Mouse (Mus musculus) Muller cell, postnatal 12 days (primary cell): ENCODE results near the gene Hook2.

Experiments
- DNase-seq: peaks from one replicate; pipeline ENCODE4 v3.0.0-alpha.2; 2015; ENCODE audit errors: inconsistent ontology term

Hook2 gene

DNA sequence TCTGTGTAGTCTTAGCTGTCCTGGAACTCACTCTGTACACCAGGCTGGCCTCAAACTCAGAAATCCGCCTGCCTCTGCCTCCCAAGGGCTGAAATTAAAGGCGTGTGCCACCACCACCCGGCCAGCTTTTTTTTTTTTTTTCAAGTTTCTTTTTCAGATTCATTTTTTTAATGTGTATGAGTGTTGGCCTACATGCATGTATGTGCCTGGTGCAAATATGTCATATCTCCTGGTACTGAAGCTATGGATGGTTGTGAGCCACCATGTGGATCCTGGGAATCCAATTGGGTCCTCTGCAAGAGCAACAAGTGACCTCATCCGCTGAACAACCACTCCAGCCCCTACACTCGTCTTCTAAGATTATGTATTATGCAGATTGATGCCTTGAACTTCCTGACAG is 3.0 kb upstream of the Hook2 start:
- no peak for DNase-seq

DNA sequence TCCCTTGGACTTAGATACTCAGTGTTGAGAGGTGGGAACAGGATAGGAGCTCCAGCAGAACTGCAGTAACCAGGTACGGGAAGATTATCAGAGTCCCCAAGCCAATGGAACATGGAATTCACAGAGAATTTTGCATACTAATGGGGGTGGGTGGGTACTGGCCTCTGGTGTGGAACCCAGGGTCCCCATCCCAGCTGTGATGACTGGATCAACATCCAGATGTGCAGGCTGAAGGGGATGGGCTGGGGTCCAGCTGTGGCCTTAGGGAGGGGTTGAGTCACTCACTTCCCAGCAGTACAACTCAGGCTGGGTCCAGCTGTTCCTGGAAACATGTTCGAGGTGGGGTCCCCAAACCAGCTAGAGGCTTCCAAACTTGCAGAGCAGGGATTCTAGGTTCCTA is 2.5 kb upstream of the Hook2 start:
- no peak for DNase-seq

DNA sequence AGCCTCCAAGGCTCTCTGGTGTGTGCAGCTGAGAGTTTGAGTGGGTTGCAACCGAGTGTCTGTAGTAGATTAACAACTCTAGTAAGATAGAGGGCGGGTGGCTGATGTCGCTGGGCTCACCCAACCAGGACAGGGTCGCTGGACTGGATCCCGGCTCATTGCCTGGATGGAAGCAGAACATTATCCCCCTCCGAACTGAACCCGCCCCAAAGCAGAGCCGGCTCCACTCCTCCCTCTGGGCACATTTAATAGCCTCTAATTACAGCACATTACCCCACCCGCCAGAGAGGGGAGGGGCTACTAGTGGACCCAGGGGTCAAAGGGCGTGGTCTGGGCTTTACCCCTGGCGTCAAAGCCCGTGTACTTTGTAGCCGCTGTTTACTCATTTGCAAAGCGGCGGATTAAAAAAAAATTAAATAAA is 1.1 kb upstream of the Hook2 start:
- peak; percentile 64 for DNase-seq

DNA sequence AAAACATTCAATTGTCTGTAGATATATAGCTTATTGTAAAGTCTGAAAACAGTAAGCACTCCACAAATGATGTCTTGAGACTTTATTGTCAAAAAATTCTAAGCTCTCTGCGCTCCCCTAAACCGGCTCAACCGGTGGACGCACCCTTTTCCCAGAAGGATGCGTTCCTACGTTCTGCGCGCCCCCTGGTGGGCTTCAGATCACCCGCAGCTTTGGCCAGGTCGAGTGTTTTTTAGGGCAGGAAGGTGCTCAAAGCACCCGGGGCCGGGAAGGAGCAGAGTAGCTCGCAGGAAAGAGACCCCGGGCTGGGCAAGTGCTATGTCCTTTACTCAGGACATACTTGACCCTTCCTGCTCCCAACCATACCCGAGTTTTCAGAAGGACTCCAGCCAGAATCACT is 593 bp upstream of the Hook2 start:
- peak; percentile 97 for DNase-seq

DNA sequence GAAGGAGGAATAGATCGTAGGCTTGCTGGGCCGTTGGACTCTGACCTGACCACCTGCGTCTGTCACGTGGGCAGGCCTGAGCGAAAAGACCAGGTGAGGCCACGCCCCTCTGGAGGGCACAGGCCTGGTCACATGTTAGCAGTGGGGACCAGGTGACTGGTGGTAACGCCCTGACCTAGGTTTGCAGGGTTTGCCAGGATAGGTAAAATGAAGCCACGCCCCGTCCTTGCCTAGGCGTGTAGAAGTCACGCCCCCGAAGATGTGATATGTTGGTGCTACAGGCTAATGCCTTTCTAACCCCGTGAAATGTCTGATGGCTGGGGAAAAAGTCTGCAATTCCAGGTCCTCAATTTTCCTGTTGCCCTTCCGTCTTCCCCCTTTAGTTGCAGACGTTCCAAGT is 433 bp downstream of the Hook2 start:
- DNase-seq, result no peak

DNA sequence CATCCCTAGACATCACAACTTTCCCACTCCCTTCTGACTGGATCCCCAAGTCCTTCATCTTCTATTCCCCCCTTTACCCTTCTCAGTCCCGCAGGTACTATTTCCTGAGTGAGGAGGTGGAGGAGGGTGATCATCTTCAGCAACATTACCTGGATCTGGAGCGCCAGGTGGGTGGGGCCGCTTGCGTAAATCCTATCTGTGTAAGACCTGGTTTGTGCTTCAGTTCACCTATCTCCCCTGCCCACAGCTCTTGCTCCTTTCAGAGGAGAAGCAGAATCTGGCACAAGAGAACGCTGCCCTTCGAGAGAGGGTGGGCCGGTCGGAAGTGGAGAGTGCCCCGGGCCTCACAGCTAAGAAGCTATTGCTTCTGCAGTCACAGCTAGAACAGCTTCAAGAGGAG is 4.0 kb downstream of the Hook2 start:
- no peak for DNase-seq

DNA sequence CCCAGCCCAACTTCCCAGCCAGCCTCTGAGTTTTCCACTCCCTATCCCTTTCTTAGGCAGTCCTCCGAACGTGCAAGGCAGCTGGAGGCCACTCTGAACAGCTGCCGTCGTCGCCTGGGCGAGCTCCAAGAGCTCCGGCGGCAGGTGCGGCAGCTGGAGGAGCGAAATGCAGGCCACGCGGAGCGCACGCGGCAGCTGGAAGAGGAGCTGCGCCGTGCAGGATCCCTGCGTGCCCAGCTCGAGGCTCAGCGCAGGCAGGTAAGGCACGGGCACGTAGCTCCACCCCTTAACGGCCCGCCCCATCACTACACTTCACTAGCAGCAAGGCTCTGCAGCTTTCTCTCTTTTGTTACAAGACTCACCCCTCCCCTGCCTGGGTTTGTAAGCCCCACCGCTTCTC is 5.3 kb downstream of the Hook2 start:
- DNase-seq, result no peak

DNA sequence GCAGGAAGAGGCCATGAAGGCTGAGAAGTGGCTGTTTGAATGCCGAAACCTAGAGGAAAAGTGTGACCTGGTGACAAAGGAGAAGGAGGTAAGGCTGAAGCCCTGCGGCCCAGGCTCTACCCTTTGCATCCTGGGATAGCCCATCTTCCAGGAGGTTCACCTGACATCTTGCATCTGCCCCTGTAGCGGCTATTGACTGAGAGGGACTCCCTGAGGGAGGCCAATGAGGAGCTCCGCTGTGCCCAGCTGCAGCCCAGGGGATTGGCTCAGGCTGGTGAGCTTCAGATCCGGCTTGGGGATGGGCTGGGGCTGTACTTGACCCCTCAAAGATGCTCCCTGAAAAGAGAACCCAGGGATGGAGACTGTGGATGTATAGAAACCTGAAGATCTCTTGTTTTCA is 6.6 kb downstream of the Hook2 start:
- no peak for DNase-seq

DNA sequence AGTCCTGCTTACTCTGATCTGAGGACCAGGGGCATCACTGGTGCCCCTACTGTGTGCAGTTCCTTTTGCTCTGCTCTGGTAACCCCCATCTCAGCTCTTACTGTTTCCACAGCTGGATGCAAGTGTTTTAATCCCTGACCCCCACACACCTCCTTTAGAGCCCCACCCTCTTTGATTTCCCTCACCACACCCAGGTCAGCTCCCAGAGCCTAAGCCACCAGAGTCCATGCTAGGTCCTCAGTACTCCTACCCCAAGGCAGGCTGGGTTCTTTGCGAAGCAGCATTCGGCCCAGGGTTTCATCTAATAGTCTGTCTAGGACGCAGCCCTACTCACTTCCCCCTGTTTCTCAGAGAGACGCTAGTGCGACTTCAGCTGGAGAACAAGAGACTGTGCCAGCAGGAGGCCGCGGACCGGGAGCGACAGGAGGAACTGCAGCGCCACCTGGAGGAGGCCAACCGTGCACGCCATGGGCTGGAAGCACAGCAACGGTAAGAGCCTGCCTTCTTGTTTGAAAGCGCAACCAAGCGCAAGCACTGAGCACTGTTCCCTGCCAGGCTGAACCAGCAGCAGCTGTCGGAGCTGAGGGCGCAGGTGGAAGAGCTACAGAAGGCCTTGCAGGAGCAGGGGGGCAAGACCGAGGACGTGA is 7.4 kb downstream of the Hook2 start:
- DNase-seq, result peak; percentile 90

DNA sequence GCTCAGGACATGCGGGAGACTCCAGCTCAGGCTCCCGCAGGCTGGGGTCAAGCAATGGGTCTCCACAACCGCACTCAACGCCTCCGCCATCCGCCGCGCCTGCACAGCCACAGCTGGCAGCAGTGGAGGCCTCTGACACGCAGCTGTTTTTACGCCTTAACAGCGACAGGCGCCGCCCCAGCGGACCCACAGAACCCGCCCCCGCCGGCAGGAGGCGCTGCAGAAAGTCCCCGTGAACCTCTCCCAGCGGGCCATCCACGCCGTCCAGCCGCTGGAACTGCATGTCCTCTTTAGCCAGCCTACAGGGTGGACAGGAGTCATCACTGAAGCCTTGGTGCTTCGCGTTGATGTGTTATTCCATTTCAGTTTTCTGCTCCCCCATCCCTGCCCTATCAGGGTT is 17.3 kb downstream of the Hook2 start:
- DNase-seq, result no peak

DNA sequence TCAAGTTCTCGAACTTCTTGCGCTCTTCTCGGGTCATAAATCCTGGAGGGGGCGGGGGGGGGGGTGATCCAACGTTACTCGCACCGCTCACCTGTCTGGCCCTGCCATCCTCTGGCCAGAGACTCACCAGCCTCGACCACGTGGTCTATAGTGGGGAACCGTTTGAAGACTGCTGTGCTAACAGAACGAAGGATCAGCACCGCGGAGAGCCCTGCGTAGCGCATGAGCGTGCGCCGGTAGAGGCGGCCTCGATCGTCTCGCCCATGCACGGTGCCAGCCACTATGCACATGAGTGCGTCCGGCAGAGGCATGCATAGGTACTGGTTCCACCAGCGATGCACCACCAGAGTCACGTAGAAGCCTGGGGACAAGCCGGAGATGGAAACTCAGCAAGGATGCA is 20.8 kb downstream of the Hook2 start:
- DNase-seq, result no peak

DNA sequence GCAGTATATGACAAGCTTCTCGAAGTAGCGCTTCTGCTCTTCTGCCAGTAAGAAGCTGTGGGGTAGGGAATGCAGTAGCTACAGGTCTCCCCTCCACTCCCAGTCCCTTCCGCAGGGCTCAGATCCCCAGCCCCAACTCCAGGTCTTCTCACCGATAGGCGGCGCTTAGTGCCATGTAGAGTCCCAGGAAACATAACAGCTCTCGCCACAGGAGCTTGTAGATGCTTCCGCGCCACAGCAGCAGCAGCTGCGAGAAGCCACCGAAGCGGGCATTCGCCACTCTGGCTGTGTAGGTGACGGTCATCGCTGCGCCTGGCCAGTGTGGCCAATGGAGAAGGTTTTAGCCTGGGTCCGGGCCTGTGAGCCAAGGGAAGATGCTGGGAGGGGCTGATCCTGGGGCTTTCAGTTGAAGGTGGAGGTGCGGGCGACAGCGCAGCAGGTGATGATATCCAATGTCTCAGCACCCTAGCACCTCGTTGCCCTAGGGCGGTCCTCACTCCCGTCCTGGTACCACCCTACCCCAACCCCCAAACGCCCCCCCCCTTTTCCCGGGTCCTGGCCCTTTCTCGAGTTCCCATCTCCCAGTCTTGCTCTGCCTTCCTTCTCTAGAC is 22.9 kb downstream of the Hook2 start:
- peak; percentile 66 for DNase-seq

DNA sequence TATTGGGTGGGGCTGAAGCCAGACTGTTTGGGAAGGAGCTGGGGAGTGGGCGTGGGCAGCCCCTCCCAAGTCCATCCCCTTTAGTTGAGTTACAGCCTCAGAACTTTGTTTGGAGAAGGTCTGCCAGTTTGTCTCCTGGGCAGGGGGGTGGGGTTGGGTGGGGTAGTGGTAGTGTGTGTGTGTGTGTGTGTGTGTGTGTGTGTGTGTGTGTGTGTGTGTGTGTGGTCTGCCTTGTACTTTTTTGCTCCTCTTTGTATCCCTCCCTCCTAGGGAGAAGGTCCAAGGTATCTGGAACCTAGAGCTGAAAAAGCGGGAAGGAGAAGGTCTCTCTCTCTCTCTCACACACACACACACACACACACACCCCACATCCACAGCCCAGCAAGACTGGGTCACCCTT is 24.0 kb downstream of the Hook2 start, which contains the start of gene Best2:
Gene Best2 (minus strand): TSS at position 101 of the 400 bp plus-strand sequence.
- DNase-seq, result no peak

DNA sequence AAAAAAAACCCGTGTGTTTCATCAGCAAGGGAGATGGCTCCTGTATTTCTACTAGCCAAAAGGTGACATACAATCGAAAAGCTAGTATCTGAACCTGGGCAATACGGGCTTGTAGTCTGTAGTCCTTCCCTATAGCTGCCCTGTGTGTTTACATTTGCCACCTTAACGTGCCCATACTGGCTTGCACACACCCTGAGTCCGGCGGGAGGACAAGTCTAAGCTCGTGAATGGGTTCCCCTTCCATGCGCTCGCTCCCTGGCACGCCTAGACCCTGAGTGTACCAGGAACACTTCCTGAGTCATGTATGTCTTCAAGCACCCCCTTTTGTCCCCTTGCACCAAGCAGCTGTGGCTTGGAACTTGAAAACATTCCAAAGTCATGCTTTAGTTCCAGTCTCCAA is 26.3 kb downstream of the Hook2 start:
- DNase-seq, result peak; percentile 2

DNA sequence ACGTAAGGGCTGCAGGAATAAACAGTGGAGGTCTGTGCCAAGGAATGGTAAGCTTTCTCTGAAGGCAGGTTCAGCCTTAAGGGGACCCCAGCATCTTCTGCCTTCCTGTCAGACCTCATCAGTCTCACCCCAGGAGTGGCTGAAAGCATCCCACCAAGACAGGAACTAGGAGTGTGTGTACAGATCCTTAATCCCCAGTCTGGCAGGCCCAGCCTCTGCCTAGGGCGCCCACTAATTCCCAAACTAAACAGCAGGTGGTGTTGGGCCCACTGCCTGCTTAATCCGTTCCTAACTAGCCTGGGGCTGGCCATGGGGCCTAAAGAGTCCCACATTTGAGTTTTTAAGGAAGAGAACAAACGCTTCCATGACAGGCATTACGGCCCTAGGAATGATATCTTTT is 26.8 kb downstream of the Hook2 start:
- DNase-seq, result no peak

DNA sequence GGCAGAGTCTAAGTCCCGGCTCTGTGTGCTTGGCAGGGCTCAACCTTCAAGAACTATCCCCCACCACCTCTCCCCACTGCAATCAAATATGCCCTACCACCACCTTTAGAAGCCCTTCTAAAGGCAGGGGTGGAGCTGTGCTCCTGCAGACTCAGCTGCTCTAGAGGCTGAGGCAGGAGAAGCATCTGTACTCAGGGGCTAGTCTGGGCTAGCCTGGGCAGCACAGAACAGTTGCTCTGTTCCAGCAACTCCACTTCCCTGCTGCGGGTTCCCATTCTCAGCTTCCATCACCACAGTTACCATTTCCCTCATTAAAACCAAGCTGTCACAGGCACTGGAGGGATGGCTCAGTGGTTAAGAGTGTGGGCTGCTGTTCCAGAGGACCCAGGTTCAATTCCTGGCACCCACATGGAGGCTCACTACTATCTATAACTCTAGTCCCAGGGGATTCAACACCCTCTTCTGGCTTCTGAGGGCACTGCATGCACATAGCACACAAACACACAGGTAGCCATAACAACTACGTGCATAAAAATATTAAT is 31.2 kb downstream of the Hook2 start:
- no peak for DNase-seq

DNA sequence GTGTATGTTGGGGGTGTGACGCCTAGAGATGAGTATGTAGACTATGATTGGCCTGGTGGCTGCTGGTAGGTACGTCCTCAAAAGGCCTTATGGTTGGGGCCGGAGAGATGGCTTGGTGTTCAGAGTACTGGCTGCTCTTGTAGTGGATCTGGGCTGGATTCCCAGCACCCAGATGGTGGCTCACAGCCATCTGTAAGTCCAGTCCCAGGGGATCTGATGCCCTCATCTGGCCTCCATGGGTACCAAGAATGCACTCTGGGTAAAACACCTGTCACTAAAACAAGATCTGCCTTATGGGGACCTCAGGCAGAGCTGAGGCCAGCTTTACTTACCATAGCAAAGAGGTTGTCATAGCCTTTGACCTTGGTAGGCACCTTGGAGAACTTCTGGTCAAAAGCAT is 33.4 kb downstream of the Hook2 start:
- no peak for DNase-seq

DNA sequence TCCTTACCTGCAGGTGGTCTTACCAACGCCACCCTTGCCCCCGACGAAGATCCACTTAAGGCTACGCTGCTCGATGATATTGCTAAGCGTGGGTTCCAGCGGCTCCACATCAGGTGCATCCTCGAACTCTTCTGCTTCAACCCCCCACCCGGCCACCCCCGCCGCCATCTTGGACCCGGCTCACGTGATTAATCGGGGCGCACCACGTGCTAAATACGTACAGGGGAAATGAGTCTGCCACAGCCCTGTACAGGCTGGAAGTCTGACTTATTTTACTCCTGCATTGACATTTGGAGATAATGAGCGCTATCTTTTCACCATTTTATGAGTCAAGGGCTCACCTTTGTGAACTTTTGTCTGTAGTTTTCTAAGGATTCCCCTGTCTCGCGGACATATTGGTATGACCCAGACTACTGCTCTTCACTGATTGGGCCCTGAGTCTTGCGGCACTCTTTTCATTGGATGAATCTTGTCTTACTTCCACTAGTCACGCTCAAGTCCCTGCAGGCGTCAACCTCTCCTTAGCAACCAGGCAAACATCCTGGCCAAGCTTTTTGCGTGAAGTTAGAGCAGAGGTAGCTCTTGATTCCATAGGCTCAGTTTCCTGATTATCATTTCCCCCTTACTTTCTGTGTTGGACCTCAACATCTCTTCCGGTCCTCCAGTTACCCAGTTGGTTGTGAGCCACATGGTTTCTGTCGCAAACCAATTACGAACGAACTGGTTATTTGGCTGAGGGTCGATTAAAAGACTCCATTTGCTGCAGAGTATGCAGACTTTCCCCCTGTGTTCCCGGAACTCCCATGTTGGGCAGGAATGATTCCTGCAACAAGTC is 34.9 kb downstream of the Hook2 start, which contains the start of gene Asna1:
Gene Asna1 (minus strand): TSS at position 184 of the 835 bp plus-strand sequence.
- DNase-seq, result peak; percentile 89

DNA sequence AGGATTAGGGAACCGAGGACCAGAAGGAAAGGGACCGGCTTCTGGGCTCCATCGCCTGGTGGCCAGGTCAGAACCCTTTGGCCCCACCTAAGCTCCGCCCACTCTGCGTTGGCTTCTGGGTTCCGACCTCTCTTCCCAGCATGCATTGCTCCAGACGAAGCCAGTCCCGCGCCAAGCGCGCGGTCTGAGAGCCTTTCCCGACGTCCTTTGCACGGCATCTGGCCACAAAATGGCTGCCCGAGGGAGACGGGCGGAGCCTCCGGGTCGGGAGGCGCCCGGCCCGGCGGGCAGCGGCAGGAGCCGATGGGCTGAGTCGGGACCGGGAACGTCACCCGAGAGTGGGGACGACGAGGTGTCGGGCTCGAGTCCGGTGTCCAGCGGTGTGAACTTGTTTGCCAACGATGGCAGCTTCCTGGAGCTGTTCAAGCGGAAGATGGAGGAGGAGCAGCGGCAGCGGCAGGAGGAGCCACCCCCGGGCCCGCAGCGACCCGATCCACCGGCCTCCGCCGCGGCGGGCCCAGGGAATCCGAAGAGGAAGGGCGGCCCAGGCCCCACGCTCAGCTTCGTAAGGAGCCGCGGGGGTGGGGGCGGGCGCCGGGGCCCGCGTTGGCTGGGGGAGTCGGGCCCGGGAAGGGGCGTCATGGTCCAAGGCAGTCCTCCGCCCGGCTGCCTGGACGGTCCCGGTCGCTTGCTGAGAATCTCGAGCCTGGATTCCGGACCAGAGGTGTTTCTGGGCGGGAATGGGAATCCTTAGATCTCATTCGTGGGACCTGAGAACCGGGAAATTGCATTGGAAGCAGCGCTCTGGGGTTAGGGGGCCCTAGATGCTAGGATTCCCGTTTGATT is 36.5 kb downstream of the Hook2 start, which contains the start of gene Trir:
Gene Trir (plus strand): TSS at position 154 of the 846 bp plus-strand sequence.
- peak; percentile 95 for DNase-seq

DNA sequence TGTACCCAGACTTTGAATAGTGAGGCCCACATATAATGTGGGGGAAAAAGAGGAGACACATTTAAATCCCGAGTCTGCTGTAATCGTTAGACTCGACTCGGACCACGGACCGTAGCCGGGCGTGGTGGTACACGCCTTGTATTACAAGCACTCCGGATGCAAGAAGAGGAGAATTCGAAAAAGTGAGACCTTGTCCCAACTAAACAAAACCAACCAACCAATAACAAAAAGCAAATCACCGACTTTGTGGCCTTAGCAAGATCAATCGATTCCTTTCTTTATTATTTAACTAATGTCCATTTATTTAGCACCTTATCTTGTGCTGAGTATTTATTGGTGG is 37.1 kb downstream of the Hook2 start:
- peak; percentile 14 for DNase-seq

DNA sequence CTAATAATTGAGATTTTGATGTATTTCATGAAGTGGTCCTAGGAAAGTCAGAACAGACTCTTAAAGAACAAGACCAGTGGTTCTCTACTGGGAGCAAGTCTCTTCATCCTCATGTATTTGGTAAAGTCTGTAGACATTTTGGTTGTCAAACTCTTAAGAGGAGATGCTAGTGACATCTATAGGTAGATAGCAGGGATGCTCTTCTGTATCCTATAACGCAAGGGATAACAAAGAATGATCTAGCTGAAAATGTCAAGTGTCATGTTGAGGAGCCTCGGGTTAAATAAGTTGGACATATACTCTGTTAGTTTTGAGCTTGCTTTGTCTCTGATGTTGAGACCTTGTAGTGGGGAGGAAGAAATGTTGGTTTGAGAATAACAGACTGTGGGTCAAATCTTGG is 37.5 kb downstream of the Hook2 start:
- peak; percentile 24 for DNase-seq

DNA sequence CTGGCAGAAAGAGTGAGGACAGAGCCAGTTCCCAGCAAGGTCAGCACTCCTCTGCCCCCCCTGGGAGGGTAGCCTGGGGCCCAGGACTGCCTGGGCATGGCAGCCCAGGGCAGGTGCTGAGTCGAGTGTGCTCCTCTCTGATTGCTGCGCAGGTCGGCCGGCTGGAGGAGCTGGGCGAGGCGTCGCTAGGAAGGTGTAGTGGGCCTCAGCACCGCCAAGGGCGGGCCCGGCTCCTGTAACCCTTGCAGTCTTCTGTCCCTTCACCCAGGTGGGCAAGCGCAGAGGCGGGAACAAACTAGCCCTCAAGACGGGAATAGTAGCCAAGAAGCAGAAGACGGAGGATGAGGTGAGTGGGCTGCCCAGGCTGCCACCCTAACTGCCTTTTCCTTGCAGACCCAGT is 38.9 kb downstream of the Hook2 start:
- no peak for DNase-seq
